Mouse (Mus musculus) ovary, adult 18-20 months (tissue): ENCODE results near the gene Aoc2.
A peak's percentile ranks its signal among the peaks of the same experiment; 100 is the strongest.
"Not testable (repeated sequence)": the region's sequence is repeated elsewhere in the genome, so short reads cannot be mapped to it uniquely, and the experiment has no call there.

Experiments
- DNase-seq: peaks from one replicate; pipeline ENCODE4 v3.0.0; 2022; ENCODE audit warnings: low spot score, mixed read lengths

The Aoc2 gene

DNA sequence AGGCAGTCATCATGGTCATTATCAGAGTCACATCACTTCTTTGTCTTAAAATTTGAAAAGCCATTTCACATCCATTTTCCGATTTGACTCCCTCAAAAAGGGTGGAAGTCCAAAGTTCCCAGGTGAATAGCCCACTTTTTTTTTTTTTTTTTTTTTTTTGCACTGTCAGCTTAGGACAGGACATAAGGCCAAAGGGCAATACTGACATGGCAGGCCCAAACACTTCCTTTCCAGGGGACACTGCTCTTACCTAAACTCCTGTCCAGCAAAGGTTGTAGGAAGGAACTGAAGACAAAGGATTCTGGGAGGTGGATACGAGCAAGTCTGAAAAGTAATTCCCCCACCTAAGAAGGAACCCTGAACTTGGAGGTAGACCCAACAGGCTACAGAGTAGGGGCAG, 31.1 kb downstream of the Aoc2 start:
- no peak for DNase-seq

- DNase-seq: no peak
Measured at GRCm38 (mm10) chr11:101357505-101358182, 32.8 kb downstream of the Aoc2 start.

DNA sequence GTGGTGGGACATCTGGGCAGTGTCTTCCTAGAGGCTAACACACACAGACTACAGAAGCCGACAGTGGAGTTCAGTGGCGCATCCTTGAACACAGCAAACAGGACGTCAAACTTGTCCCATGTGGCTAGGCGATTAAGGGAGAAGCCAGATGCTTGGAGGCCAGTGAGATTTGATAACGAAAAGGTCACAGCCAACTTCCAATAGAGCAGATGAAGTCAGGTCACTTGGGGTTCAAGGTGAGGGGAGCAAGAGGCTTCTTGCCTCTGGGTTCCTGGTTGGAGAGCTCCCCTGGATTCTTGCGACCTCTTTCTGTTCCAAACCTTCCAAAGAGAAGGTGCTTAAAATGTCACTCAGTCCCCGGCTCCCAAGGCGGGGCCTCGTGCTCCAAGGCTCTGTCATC, 34.9 kb downstream of the Aoc2 start:
- DNase-seq: peak; percentile 10

- no peak for DNase-seq
Measured at GRCm38 (mm10) chr11:101360651-101361113, 35.8 kb downstream of the Aoc2 start.

GRCm38 (mm10) chr11:101364531-101364931, 39.7 kb downstream of the Aoc2 start:
- DNase-seq: no peak

DNA sequence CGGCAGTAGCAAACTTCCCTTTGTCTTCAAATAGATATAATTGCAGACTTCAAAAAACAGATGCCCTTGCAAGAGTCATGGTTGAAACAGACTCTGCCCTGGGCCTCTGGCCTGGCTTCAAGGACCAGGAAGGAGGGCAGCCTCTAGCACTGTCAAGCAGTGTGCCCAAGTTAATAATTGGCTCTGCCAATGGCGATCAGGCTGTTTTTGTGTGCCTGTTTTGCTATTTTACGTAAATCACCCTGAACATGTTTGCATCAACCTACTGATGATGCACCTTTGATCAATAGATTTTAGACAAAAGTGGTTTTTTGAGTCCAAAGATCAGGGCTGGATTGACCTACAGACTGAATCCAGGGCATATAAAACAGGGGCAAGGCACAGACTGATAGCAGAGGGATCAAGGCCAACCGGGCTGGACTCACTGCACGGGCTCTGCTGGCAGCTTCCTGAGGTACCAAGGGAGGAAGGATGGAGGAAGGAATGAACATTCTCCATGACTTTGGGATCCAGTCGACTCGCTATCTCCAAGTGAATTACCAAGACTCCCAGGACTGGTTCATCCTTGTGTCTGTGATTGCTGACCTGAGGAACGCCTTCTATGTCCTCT, 42.6 kb downstream of the Aoc2 start, which contains the start of gene G6pc:
G6pc (plus strand) TSS at position 236 of the 610 bp plus-strand sequence.
- DNase-seq: no peak

DNA sequence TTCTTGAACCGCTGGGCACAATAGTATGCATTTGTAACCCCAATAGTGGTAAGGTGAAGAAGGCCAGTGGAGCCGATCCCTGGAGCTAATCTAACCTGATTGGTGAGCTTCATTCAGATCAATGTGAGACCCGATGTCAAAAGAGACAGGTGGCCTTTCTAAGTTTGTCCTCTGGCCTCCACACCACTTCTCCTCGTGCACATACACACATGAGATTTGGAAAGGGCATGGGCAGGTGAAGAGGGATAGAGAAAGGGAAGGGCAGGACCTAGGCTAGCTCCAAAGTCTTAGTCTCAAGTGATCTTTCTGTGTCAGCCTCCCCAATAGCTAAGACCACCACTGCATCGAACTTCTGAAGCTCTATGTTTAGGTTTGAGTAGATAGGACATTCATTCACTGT, 45.3 kb downstream of the Aoc2 start:
- no peak for DNase-seq

GRCm38 (mm10) chr11:101374421-101374938, 49.6 kb downstream of the Aoc2 start:
- no peak for DNase-seq

GRCm38 (mm10) chr11:101378196-101378595, 53.3 kb downstream of the Aoc2 start:
- not testable (repeated sequence) for DNase-seq

DNA sequence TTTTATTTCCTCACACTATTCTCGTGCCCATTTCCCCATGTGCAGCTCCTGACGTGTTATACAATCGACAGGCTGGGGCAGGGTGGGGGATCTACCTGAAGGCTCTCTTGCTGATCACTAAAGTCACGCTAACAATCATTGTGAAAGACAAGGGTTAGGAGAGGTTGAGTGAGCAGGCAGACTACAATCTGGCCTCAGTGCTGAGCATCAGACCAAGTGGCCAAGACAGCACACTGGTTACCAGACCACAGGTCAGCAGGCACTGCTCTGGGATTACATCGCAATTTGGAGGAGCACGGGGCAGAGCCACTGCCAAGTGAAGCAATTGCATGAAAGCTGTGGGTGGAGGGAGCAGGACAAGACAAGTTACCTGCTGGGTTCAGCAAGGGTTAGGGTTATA, 54.1 kb downstream of the Aoc2 start:
- DNase-seq: no peak
